ENCODE assay signal across 20 mouse cellular contexts in the genomic region with DNA sequence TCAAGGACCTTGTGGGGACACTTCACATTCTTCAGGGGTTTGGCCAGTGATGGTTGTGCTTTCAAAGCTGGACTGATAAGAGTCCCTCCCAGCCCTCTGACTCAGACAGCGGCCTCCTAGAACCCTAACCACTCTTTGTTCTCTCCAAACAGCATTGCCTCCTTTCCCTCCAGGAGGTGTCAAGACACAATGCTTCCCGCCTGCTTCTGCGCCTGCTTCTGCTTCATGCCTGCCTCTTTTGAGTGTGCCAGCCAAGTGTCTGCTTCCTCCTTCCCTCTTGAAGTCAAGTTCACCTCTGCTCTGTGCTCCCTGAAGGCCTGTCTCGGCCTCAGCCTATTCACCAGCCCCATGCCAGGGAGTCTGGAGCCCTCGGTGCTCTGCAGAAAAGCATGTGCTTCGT. TPM values are rescaled to one million over a fixed set of nuclear protein-coding genes. Genes with fewer than 3 reads are reported as not detected.
DNase-seq lines count a peak whose midpoint lies in the region; ATAC-seq and TF ChIP-seq lines count a peak whose summit lies in the region.
"Had no signal": no experiment of that assay in that cellular context is flagged by ENCODE, and none has a peak within 500 bp of the region (broad histone marks: within the 10 kb centered on the region; RNA-seq: fewer than 3 reads in every experiment).

No protein-coding gene starts in this region.

- no peaks in the 10 kb centered on the region for H3K36me3 ChIP-seq in heart, embryonic 10.5 days
- H3K36me3 ChIP-seq in lung, embryonic 15.5 days: no peaks in the 10 kb centered on the region
- no peaks in the 10 kb centered on the region for H3K36me3 ChIP-seq in stomach, embryonic 15.5 days
- H3K36me3 ChIP-seq: embryonic facial prominence, embryonic 15.5 days; forebrain, embryonic 12.5 days; heart, embryonic 12.5 days had no signal

- no peak for TF ChIP-seq CTCF in embryonic fibroblast, embryonic 13.5 days (IDR thresholded peaks at IDR 0.05; ENCODE audit: borderline replicate concordance, insufficient read depth, low read length)

- no peaks in the 10 kb centered on the region for H3K27me3 ChIP-seq in heart, embryonic 10.5 days (ENCODE audit: insufficient read depth, poor library complexity, severe bottlenecking)
- no peaks in the 10 kb centered on the region for H3K27me3 ChIP-seq in lung, embryonic 15.5 days
- H3K27me3 ChIP-seq in stomach, embryonic 15.5 days (replicated peaks): no peaks in the 10 kb centered on the region
- H3K27me3 ChIP-seq: embryonic facial prominence, embryonic 15.5 days; forebrain, embryonic 12.5 days; heart, embryonic 12.5 days had no signal

- H3K4me3 ChIP-seq in heart, embryonic 10.5 days: no peak overlapping the region
- no peak overlapping the region for H3K4me3 ChIP-seq in lung, embryonic 15.5 days
- no peak overlapping the region for H3K4me3 ChIP-seq in embryonic fibroblast, embryonic 13.5 days (ENCODE audit: insufficient read depth, low read length)
- H3K4me3 ChIP-seq in stomach, embryonic 15.5 days (replicated peaks): no peak overlapping the region
- H3K4me3 ChIP-seq: embryonic facial prominence, embryonic 15.5 days; forebrain, embryonic 12.5 days; heart, embryonic 12.5 days; layer of hippocampus, adult 2 months; left cerebral cortex, adult 2 months had no signal

- no peak overlapping the region for H3K4me2 ChIP-seq in lung, embryonic 15.5 days
- no peak overlapping the region for H3K4me2 ChIP-seq in stomach, embryonic 15.5 days
- H3K4me2 ChIP-seq: forebrain, embryonic 12.5 days; heart, embryonic 12.5 days; liver, embryonic 11.5 days; midbrain, embryonic 11.5 days had no signal

- no peaks in the 10 kb centered on the region for H3K9me3 ChIP-seq in heart, embryonic 10.5 days
- H3K9me3 ChIP-seq in lung, embryonic 15.5 days: no peaks in the 10 kb centered on the region
- H3K9me3 ChIP-seq in stomach, embryonic 15.5 days: no peaks in the 10 kb centered on the region
- H3K9me3 ChIP-seq: embryonic facial prominence, embryonic 15.5 days; forebrain, embryonic 12.5 days; heart, embryonic 12.5 days had no signal

- H3K4me1 ChIP-seq in heart, embryonic 10.5 days: peaks cover 31% of the 10 kb centered on the region
- peaks cover 33% of the 10 kb centered on the region for H3K4me1 ChIP-seq in lung, embryonic 15.5 days
- peaks cover 10% of the 10 kb centered on the region for H3K4me1 ChIP-seq in embryonic fibroblast, embryonic 13.5 days (ENCODE audit: control insufficient read depth, insufficient read depth, low read length)
- H3K4me1 ChIP-seq in stomach, embryonic 15.5 days: peaks cover 8% of the 10 kb centered on the region; the same call in 1 of the 2 replicates

- TF ChIP-seq POLR2A in embryonic fibroblast, embryonic 13.5 days (IDR thresholded peaks at IDR 0.05; ENCODE audit: low read depth, low read length): no peak

- no peak for ATAC-seq in lung, embryonic 15.5 days (ENCODE audit: borderline replicate concordance, extremely low read depth, low FRiP score, low TSS enrichment)
- ATAC-seq in stomach, embryonic 15.5 days (ENCODE audit: insufficient read depth, low FRiP score, low read depth): no peak

- intact Hi-C loops in heart, postnatal 36 days (cut with DNase I): no loop called here
- intact Hi-C loops in left cerebral cortex, postnatal 10 days (cut with DNase I): no loop called here

- WGBS in heart, embryonic 10.5 days: 35% methylated on average over 6 of the region's 6 CpGs
- WGBS in lung, embryonic 15.5 days: 46% methylated on average over 6 of the region's 6 CpGs
- WGBS in stomach, embryonic 15.5 days: 62% methylated on average over 6 of the region's 6 CpGs

- H3K27ac ChIP-seq in heart, embryonic 10.5 days: peak overlapping the region; percentile 81
- H3K27ac ChIP-seq in lung, embryonic 15.5 days: peak overlapping the region; percentile 31; the same call in 1 of the 2 replicates
- H3K27ac ChIP-seq in embryonic fibroblast, embryonic 13.5 days (ENCODE audit: insufficient read depth, low read length): 0 out of 2 replicates have a peak overlapping the region, but pooled peaks have one; percentile 0
- H3K27ac ChIP-seq in stomach, embryonic 15.5 days: peak overlapping the region; percentile 52; the same call in 1 of the 2 replicates
- H3K27ac ChIP-seq: forebrain, embryonic 12.5 days; layer of hippocampus, adult 2 months; left cerebral cortex, adult 2 months had no signal

- no peak for DNase-seq in heart, embryonic 10.5 days (ENCODE audit: low spot score)
- DNase-seq in heart, postnatal 36 days: no peak
- no peak for DNase-seq in lung, postnatal 14 days
- no peak for DNase-seq in urinary bladder, postnatal 10 days (ENCODE audit: low spot score)
- no peak for DNase-seq in left cerebral cortex, postnatal 10 days (ENCODE audit: extremely low spot score in 1 of 2, low spot score in 2 of 2)
- DNase-seq: B cell, adult 2 months; cerebellum, adult 8-10 months; gastrocnemius, postnatal 36 days; right cerebral cortex, postnatal 25 days; thymus, adult 18-20 months had no signal

- H3K9ac ChIP-seq in lung, embryonic 15.5 days: no peak overlapping the region
- H3K9ac ChIP-seq in stomach, embryonic 15.5 days: no peak overlapping the region
- H3K9ac ChIP-seq: embryonic facial prominence, embryonic 15.5 days; forebrain, embryonic 12.5 days; heart, embryonic 12.5 days had no signal

RNA-seq across cellular contexts. Expression of a gene that starts 11.5 kb away (rescaled TPM):
- 4.2 and 6.1 TPM in 2 replicates for polyA plus RNA-seq in heart, embryonic 10.5 days (2016; fragmentation: Nextera tagmentation; extraction: Ambion mirVana)
- total RNA-seq in heart, postnatal 36 days (2021): 1 to 10 TPM; 1.7 to 1.9 TPM
- polyA plus RNA-seq in lung, embryonic 15.5 days (2015; fragmentation: Nextera tagmentation; extraction: Ambion mirVana): 19.3 and 24.1 TPM in 2 replicates
- 37.2 and 41.3 TPM in 2 replicates for polyA plus RNA-seq in embryonic fibroblast, embryonic 13.5 days (2011; ENCODE audit: insufficient read length, low read depth, missing spikeins)
- polyA plus RNA-seq in stomach, embryonic 15.5 days (2015; fragmentation: Nextera tagmentation; extraction: Ambion mirVana): 6.7 and 9.0 TPM in 2 replicates
- total RNA-seq in left cerebral cortex, postnatal 10 days (2021): 1 to 10 TPM; 4.2 to 6.2 TPM

RNA-seq across cellular contexts. Expression of a gene that starts 34.6 kb away (rescaled TPM):
- polyA plus RNA-seq in heart, embryonic 10.5 days (2016; fragmentation: Nextera tagmentation; extraction: Ambion mirVana): 24.6 and 25.4 TPM in 2 replicates
- 10 to 100 TPM; 25.3 to 29.3 TPM for total RNA-seq in heart, postnatal 36 days (2021)
- polyA plus RNA-seq in lung, embryonic 15.5 days (2015; fragmentation: Nextera tagmentation; extraction: Ambion mirVana): 38.6 and 38.7 TPM in 2 replicates
- polyA plus RNA-seq in embryonic fibroblast, embryonic 13.5 days (2011; ENCODE audit: insufficient read length, low read depth, missing spikeins): 43.9 and 47.1 TPM in 2 replicates
- 30.6 and 31.1 TPM in 2 replicates for polyA plus RNA-seq in stomach, embryonic 15.5 days (2015; fragmentation: Nextera tagmentation; extraction: Ambion mirVana)
- 10 to 100 TPM; 27.6 to 31.2 TPM for total RNA-seq in left cerebral cortex, postnatal 10 days (2021)

RNA-seq across cellular contexts. Expression of a gene that starts 49.6 kb away (rescaled TPM):
- polyA plus RNA-seq in heart, embryonic 10.5 days (2016; fragmentation: Nextera tagmentation; extraction: Ambion mirVana): 65.1 and 80.5 TPM in 2 replicates
- total RNA-seq in heart, postnatal 36 days (2021): 10 to 100 TPM; 11.0 to 12.5 TPM
- 79.3 and 79.4 TPM in 2 replicates for polyA plus RNA-seq in lung, embryonic 15.5 days (2015; fragmentation: Nextera tagmentation; extraction: Ambion mirVana)
- polyA plus RNA-seq in embryonic fibroblast, embryonic 13.5 days (2011; ENCODE audit: insufficient read length, low read depth, missing spikeins): 31.5 and 38.9 TPM in 2 replicates
- 73.9 and 74.5 TPM in 2 replicates for polyA plus RNA-seq in stomach, embryonic 15.5 days (2015; fragmentation: Nextera tagmentation; extraction: Ambion mirVana)
- total RNA-seq in left cerebral cortex, postnatal 10 days (2021): 10 to 100 TPM; 44.5 to 44.7 TPM

Comparison
In these comparisons a context has a peak if more than half of its experiments do, and no peak if none do; other contexts are left out.
1. H3K27ac ChIP-seq: peak in every context shown above with its lines; median percentile 81 in heart, embryonic 10.5 days; 52 in stomach, embryonic 15.5 days; 31 in lung, embryonic 15.5 days; 0 in embryonic fibroblast, embryonic 13.5 days.